Mouse (Mus musculus): ENCODE data around the gene Erbb3. TPM values are rescaled to one million over a fixed set of nuclear protein-coding genes. Genes with fewer than 3 reads are reported as not detected.

Gene Erbb3
- polyA plus RNA-seq, 1 experiment from 2014 or later, result 29.6 TPM

Small RNA genes within 50 kb of the gene (microRNA-seq; reads per million reads assigned to microRNA genes)
- gene Gm47275 (not detected), gene Mir6917 (1.6 reads per million)

Other genes starting within 250 kb of the Erbb3 start
- gene Coq10a, start 220.7 kb downstream of the Erbb3 start, polyA plus RNA-seq (2015; fragmentation: Nextera tagmentation; extraction: Ambion mirVana), result 2.5 and 3.3 TPM in 2 replicates
- 6.7 and 7.2 TPM in 2 replicates for gene Ankrd52, start 212.5 kb downstream of the Erbb3 start, polyA plus RNA-seq (2015; fragmentation: Nextera tagmentation; extraction: Ambion mirVana)
- gene Slc39a5, start 188.4 kb downstream of the Erbb3 start, polyA plus RNA-seq (2015; fragmentation: Nextera tagmentation; extraction: Ambion mirVana), result 207 and 242 TPM in 2 replicates
- gene Nabp2, start 178.2 kb downstream of the Erbb3 start, polyA plus RNA-seq (2015; fragmentation: Nextera tagmentation; extraction: Ambion mirVana), result 104 TPM in 2 replicates
- 43.2 and 43.3 TPM in 2 replicates for gene Rnf41, start 178.0 kb downstream of the Erbb3 start, polyA plus RNA-seq (2015; fragmentation: Nextera tagmentation; extraction: Ambion mirVana)
- 46.6 and 51.1 TPM in 2 replicates for gene Smarcc2, start 130.4 kb downstream of the Erbb3 start, polyA plus RNA-seq (2015; fragmentation: Nextera tagmentation; extraction: Ambion mirVana)
- gene Myl6, start 95.5 kb downstream of the Erbb3 start, polyA plus RNA-seq (2015; fragmentation: Nextera tagmentation; extraction: Ambion mirVana), result 1,841 and 1,876 TPM in 2 replicates
- 2.8 TPM in 2 replicates for gene Myl6b, start 91.0 kb downstream of the Erbb3 start, polyA plus RNA-seq (2015; fragmentation: Nextera tagmentation; extraction: Ambion mirVana)
- gene Esyt1, start 63.8 kb downstream of the Erbb3 start, polyA plus RNA-seq (2015; fragmentation: Nextera tagmentation; extraction: Ambion mirVana), result 24.4 and 25.7 TPM in 2 replicates
- 13.3 and 13.6 TPM in 2 replicates for gene Zc3h10, start 41.9 kb downstream of the Erbb3 start, polyA plus RNA-seq (2015; fragmentation: Nextera tagmentation; extraction: Ambion mirVana)
- 3,191 and 3,364 TPM in 2 replicates for gene Rpl41, start 40.3 kb downstream of the Erbb3 start, polyA plus RNA-seq (2015; fragmentation: Nextera tagmentation; extraction: Ambion mirVana)
- gene Pa2g4, start 23.7 kb downstream of the Erbb3 start, polyA plus RNA-seq (2015; fragmentation: Nextera tagmentation; extraction: Ambion mirVana), result 171 and 196 TPM in 2 replicates
- gene Rps26, start 37.1 kb upstream of the Erbb3 start, polyA plus RNA-seq (2015; fragmentation: Nextera tagmentation; extraction: Ambion mirVana), result 580 and 624 TPM in 2 replicates
- gene Ikzf4, start 56.3 kb upstream of the Erbb3 start, polyA plus RNA-seq (2015; fragmentation: Nextera tagmentation; extraction: Ambion mirVana), result 1.6 and 2.0 TPM in 2 replicates
- 11.8 and 13.0 TPM in 2 replicates for gene Suox, start 84.4 kb upstream of the Erbb3 start, polyA plus RNA-seq (2015; fragmentation: Nextera tagmentation; extraction: Ambion mirVana)
- gene Rab5b, start 106.6 kb upstream of the Erbb3 start, polyA plus RNA-seq (2015; fragmentation: Nextera tagmentation; extraction: Ambion mirVana), result 61.6 and 64.5 TPM in 2 replicates
- 1.5 and 1.6 TPM in 2 replicates for gene Pmel, start 114.5 kb upstream of the Erbb3 start, polyA plus RNA-seq (2015; fragmentation: Nextera tagmentation; extraction: Ambion mirVana)
- 60.4 and 65.2 TPM in 2 replicates for gene Cdk2, start 115.4 kb upstream of the Erbb3 start, polyA plus RNA-seq (2015; fragmentation: Nextera tagmentation; extraction: Ambion mirVana)
- 7.8 and 7.9 TPM in 2 replicates for gene Dgka, start 155.2 kb upstream of the Erbb3 start, polyA plus RNA-seq (2015; fragmentation: Nextera tagmentation; extraction: Ambion mirVana)
- 28.4 and 31.5 TPM in 2 replicates for gene Pym1, start 158.2 kb upstream of the Erbb3 start, polyA plus RNA-seq (2015; fragmentation: Nextera tagmentation; extraction: Ambion mirVana)
- 0.66 and 0.81 TPM in 2 replicates for gene Mmp19, start 201.3 kb upstream of the Erbb3 start, polyA plus RNA-seq (2015; fragmentation: Nextera tagmentation; extraction: Ambion mirVana)
- gene Dnajc14, start 214.4 kb upstream of the Erbb3 start, polyA plus RNA-seq (2015; fragmentation: Nextera tagmentation; extraction: Ambion mirVana), result 45.5 and 45.8 TPM in 2 replicates
- 11.6 and 13.4 TPM in 2 replicates for gene Tmem198b, start 214.7 kb upstream of the Erbb3 start, polyA plus RNA-seq (2015; fragmentation: Nextera tagmentation; extraction: Ambion mirVana)
- 154 and 172 TPM in 2 replicates for gene Sarnp, start 227.7 kb upstream of the Erbb3 start, polyA plus RNA-seq (2015; fragmentation: Nextera tagmentation; extraction: Ambion mirVana)
- 126 and 132 TPM in 2 replicates for gene Ormdl2, start 232.0 kb upstream of the Erbb3 start, polyA plus RNA-seq (2015; fragmentation: Nextera tagmentation; extraction: Ambion mirVana)

All from intestine, embryonic 16.5 days (tissue).